Mouse (Mus musculus) G1E (cell line): ENCODE results near the gene March8.

ENCODE experiments used
- CTCF ChIP-seq: IDR thresholded peaks from 2 replicates; pipeline ENCODE4 v1.5.1; 2012; ENCODE audit warnings: low read depth, low read length, inconsistent platforms, mixed read lengths
- GATA1 ChIP-seq: IDR thresholded peaks from 2 replicates; pipeline ENCODE4 v1.6.1; 2012; ENCODE audit warnings: borderline replicate concordance, low read length, inconsistent platforms, mixed read lengths
- POLR2AphosphoS5 ChIP-seq: IDR thresholded peaks from 2 replicates; pipeline ENCODE4 v1.6.1; 2012; ENCODE audit warnings: low read depth, low read length, inconsistent platforms; ENCODE audit not compliant: insufficient replicate concordance
- TAL1 ChIP-seq: conservative IDR thresholded peaks from 2 replicates; pipeline ENCODE4 v1.6.1; 2012; ENCODE audit warnings: low read depth, low read length, inconsistent platforms, mixed read lengths

GRCm38 (mm10) chr6:116380157-116380556 is 42.3 kb downstream of the March8 start:
- TF ChIP-seq GATA1, result no peak
- TF ChIP-seq CTCF, result no peak
- TF ChIP-seq TAL1, result no peak
- TF ChIP-seq POLR2AphosphoS5, result no peak
